Mouse (Mus musculus) myocyte (in vitro differentiated cells): ENCODE results near the gene Med8. TPM values are rescaled to one million over a fixed set of nuclear protein-coding genes. Genes with fewer than 3 reads are reported as not detected.
A peak's percentile ranks its signal among the peaks of the same experiment; 100 is the strongest.

Source experiments
- H3K27me3 ChIP-seq: one replicate; pipeline ENCODE4 v1.6.1; 2011; ENCODE audit not compliant: control insufficient read depth, insufficient read depth, insufficient read length
- H3K36me3 ChIP-seq: one replicate; pipeline ENCODE4 v1.6.1; 2011; ENCODE audit not compliant: control insufficient read depth, insufficient read depth
- H3K4me2 ChIP-seq: one replicate; pipeline ENCODE4 v1.6.1; 2011; ENCODE audit warnings: low read depth, control low read depth
- H3K4me3 ChIP-seq: one replicate; pipeline ENCODE4 v1.5.1; 2011; ENCODE audit warnings: mild to moderate bottlenecking, control low read depth, moderate library complexity
- H3K79me2 ChIP-seq: one replicate; pipeline ENCODE4 v1.6.1; 2011; ENCODE audit not compliant: control insufficient read depth, insufficient read depth
- H3ac ChIP-seq: one replicate; pipeline ENCODE4 v1.6.1; 2011; ENCODE audit not compliant: control insufficient read depth, insufficient read length
- CEBPB ChIP-seq: IDR thresholded peaks from 2 replicates; pipeline ENCODE4 v1.6.1; 2011; ENCODE audit warnings: mild to moderate bottlenecking, moderate library complexity; ENCODE audit not compliant: poor library complexity, insufficient read depth, severe bottlenecking
- MAX ChIP-seq: IDR thresholded peaks from one replicate; pipeline ENCODE4 v1.6.1; 2011; ENCODE audit warnings: low read depth, mild to moderate bottlenecking, control low read depth
- MYOD1 ChIP-seq, 3 experiments: IDR thresholded peaks; one replicate each; pipeline ENCODE4 v1.6.1; 2011; ENCODE audit warnings: control low read depth in 2 of 3, low read depth in 2 of 3, mild to moderate bottlenecking in 2 of 3, moderate library complexity in 1 of 3; ENCODE audit not compliant: insufficient read length in 2 of 3, control insufficient read depth in 1 of 3
- POLR2AphosphoS2 ChIP-seq: IDR thresholded peaks from one replicate; pipeline ENCODE4 v1.6.1; 2011; ENCODE audit warnings: low read depth, control low read depth; ENCODE audit not compliant: insufficient read length
- REST ChIP-seq: IDR thresholded peaks from one replicate; pipeline ENCODE4 v1.6.1; 2011; ENCODE audit warnings: mild to moderate bottlenecking, control low read depth, moderate library complexity; ENCODE audit not compliant: insufficient read depth, insufficient read length
- SRF ChIP-seq: IDR thresholded peaks from one replicate; pipeline ENCODE4 v1.6.1; 2011; ENCODE audit warnings: low read depth; ENCODE audit not compliant: control insufficient read depth, insufficient read length
- TCF12 ChIP-seq: IDR thresholded peaks from one replicate; pipeline ENCODE4 v1.6.1; 2011; ENCODE audit warnings: mild to moderate bottlenecking, control low read depth; ENCODE audit not compliant: poor library complexity, insufficient read depth, severe bottlenecking
- TCF3 ChIP-seq: IDR thresholded peaks from one replicate; pipeline ENCODE4 v1.6.1; 2011; ENCODE audit warnings: low read depth, control low read depth; ENCODE audit not compliant: insufficient read length
- polyA plus RNA-seq: library from polyadenylated mRNA; unstranded; fragments of >200 nt; fragmentation: generic; extraction: Trizol; gene quantifications from one replicate; pipeline ENCODE4 v1.2.1, GENCODE M21; 2012; ENCODE audit warnings: missing spikeins

Gene Med8
- polyA plus RNA-seq, 1 experiment: 78.6 TPM

DNA sequence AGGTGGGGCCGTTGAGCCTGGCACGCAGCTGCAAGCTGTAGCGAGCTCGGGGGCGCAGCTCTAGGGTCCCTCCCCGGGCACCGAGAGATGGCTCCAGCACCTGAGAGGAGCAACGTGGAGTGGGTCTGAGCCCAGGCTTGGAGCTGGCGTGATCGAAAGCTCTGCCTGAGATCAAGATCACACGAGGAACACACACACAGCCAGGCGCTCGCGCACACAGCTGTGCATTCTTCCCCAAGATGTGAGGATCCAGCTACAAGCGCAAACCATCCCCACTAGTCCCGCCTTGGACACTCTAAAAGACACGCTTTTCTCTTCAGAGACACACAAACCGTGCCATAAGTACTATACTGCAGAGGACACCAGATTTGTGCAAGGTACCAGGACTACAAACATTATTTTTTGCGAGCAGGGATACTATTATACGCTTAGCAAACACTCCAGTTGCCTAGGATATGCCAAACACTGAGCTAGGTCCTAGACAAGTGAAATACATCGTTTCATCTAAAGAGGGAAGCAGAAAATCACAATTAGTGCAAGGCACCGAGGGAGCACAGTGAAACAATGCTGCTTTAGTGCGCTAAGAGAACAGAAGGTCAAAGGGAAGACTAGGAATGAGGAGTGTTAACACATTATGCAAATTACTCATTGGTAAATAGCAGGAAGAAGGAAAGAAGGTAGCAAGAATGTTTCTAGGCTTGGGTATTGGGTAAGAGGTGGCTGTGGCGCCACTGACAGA lies 37.4 kb downstream of the Med8 start:
- Histone ChIP-seq H3K36me3 (no peaks in the 10 kb centered on the region), H3K27me3 (peaks cover 29% of the 10 kb centered on the region), H3K4me3 (no peak overlapping the region), H3K79me2 (no peaks in the 10 kb centered on the region), H3ac (no peak overlapping the region), H3K4me2 (peak overlapping the region; percentile 50)
- TF ChIP-seq TCF12: no peak
- TF ChIP-seq MYOD1 (IDR thresholded peaks at IDR 0.05; ENCODE audit: control insufficient read depth in 1 of 3, insufficient read length in 2 of 3, low read depth in 2 of 3): no peak
- no peak for TF ChIP-seq CEBPB
- no peak for TF ChIP-seq TCF3
- no peak for TF ChIP-seq POLR2AphosphoS2
- TF ChIP-seq MAX: no peak
- no peak for TF ChIP-seq SRF
- TF ChIP-seq REST: no peak

DNA sequence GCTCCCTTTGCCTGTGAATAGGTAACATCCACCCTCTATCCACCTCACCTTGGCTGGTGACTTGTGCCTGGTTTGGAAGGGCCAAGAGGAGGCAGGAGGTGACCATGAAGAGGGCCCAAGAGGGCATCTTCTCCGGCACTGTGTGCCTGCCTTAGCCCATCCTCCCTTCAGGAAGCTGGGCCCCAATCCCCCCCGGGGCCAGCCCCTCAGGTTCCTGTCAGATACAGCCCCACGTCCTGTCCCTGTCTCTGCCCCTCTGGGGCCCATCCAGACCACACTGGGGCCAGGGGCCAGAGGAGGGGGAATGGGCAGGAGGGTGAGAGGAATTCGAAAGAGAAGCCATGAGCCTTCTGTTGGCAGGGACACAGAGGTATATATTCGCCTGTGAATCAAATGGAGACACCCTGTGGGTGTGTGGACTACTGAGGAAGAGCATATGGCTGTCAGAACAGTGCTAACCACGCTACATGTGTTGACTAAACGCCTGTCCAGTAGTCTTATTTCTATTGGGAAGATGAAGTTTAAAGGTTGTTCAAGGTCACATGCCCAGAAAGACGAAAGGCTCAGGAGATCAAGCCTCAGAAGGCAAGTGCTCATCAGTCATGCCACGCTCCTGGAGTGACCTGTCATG lies 48.3 kb downstream of the Med8 start, which contains the start of gene Mpl:
TSS of gene Mpl (minus strand) at position 169 of the 631 bp plus-strand sequence.
- Histone ChIP-seq H3K36me3 (no peaks in the 10 kb centered on the region), H3ac (no peak within 1 kb of the TSS), H3K27me3 (peaks cover 62% of the 10 kb centered on the region), H3K79me2 (no peaks in the 10 kb centered on the region), H3K4me2 (no peak within 1 kb of the TSS), H3K4me3 (no peak within 1 kb of the TSS)
- TF ChIP-seq TCF12 (no peak), MAX (no peak)

DNA sequence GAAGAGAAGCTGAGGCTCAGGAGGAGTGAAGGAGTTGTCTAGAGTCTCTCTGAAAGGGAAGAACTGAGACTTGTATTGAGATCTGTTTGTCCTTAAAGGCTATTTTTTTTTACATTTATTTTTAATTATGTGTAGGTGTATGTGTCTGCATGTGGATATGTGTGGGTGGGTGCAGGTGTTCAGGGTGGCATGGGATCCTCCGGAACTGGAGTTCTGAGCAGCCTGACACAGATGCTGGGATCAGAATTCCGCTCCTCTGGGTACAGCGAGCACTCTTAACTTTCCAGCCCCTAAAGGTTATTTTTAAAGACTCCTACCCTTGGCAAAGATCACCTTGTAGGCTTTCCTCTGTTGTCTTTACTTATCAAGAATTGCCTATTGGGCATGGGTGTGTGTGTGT lies 55.8 kb downstream of the Med8 start:
- Histone ChIP-seq H3K27me3 (peaks cover 42% of the 10 kb centered on the region), H3K79me2 (no peaks in the 10 kb centered on the region), H3K4me3 (no peak overlapping the region), H3K4me2 (no peak overlapping the region), H3ac (no peak overlapping the region), H3K36me3 (no peaks in the 10 kb centered on the region)
- TF ChIP-seq TCF3 (no peak), MYOD1 (IDR thresholded peaks at IDR 0.05; ENCODE audit: control insufficient read depth in 1 of 3, insufficient read length in 2 of 3, low read depth in 2 of 3) (no peak), POLR2AphosphoS2 (no peak)

Other genes starting within 250 kb of the Med8 start
- 66.6 TPM for gene Kdm4a, start 229.3 kb upstream of the Med8 start, polyA plus RNA-seq
- gene Ptprf, start 117.9 kb upstream of the Med8 start, polyA plus RNA-seq: 7.6 TPM
- 8.1 TPM for gene Szt2, start 64 bp upstream of the Med8 start, polyA plus RNA-seq
- gene Elovl1, start 18.8 kb downstream of the Med8 start, polyA plus RNA-seq: 136 TPM
- 79.8 TPM for gene Cdc20, start 28.0 kb downstream of the Med8 start, polyA plus RNA-seq
- gene Mpl, start 48.2 kb downstream of the Med8 start, polyA plus RNA-seq: not detected
- not detected for gene Tie1, start 80.7 kb downstream of the Med8 start, polyA plus RNA-seq
- gene 2610528J11Rik, start 117.7 kb downstream of the Med8 start, polyA plus RNA-seq: not detected
- not detected for gene Tmem125, start 134.7 kb downstream of the Med8 start, polyA plus RNA-seq
- not detected for gene Cfap57, start 211.4 kb downstream of the Med8 start, polyA plus RNA-seq
- gene Ebna1bp2, start 211.5 kb downstream of the Med8 start, polyA plus RNA-seq: 71.7 TPM
- gene Olfr62, start 249.6 kb downstream of the Med8 start, polyA plus RNA-seq: not detected